Mouse (Mus musculus) erythroblast, embryonic 14.5 days (primary cell): ENCODE data around the gene Slc38a9. TPM values are rescaled to one million over a fixed set of nuclear protein-coding genes. Genes with fewer than 3 reads are reported as not detected.

Experiments used
- H3K27me3 ChIP-seq: 2 replicates; pipeline ENCODE4 v1.6.1; 2012; ENCODE audit warnings: inconsistent platforms; ENCODE audit not compliant: control insufficient read depth
- H3K36me3 ChIP-seq: 2 replicates; pipeline ENCODE4 v1.6.1; 2012; ENCODE audit warnings: mild to moderate bottlenecking, inconsistent platforms; ENCODE audit not compliant: control insufficient read depth
- H3K4me1 ChIP-seq: 2 replicates; pipeline ENCODE4 v1.6.1; 2012; ENCODE audit warnings: inconsistent platforms; ENCODE audit not compliant: control insufficient read depth
- H3K4me3 ChIP-seq: replicated peaks from 2 replicates; pipeline ENCODE3; 2012; ENCODE audit warnings: moderate library complexity, mild to moderate bottlenecking, inconsistent platforms
- H3K9me3 ChIP-seq: 2 replicates; pipeline ENCODE4 v1.6.1; 2012; ENCODE audit warnings: low read length, inconsistent platforms, mixed read lengths; ENCODE audit not compliant: control insufficient read depth
- GATA1 ChIP-seq: IDR thresholded peaks from 2 replicates; pipeline ENCODE4 v1.6.1; 2012; ENCODE audit warnings: low read length, inconsistent platforms, mixed read lengths
- TAL1 ChIP-seq: IDR thresholded peaks from 3 replicates; pipeline ENCODE4 v1.6.1; 2012; ENCODE audit warnings: low read length, inconsistent platforms, mixed read lengths
- polyA plus RNA-seq: library from polyadenylated mRNA; stranded (reverse); fragments of >175 nt; gene quantifications from 2 replicates; pipeline ENCODE4 v1.2.3, GENCODE M21; 2012

Gene Slc38a9
- polyA plus RNA-seq, result 0.33 and 0.39 TPM in 2 replicates

GRCm38 (mm10) chr13:112660574-112661381 lies at the start of gene Slc38a9:
Gene Slc38a9 (plus strand): TSS chr13:112660751.
- H3K9me3 ChIP-seq, result no peaks in the 10 kb centered on the region
- H3K27me3 ChIP-seq, result no peaks in the 10 kb centered on the region
- peak within 1 kb of the TSS; percentile 82 for H3K4me3 ChIP-seq
- H3K36me3 ChIP-seq, result peaks cover 7% of the 10 kb centered on the region
- no peak for TF ChIP-seq GATA1
- TF ChIP-seq TAL1, result no peak
- peaks cover 30% of the 10 kb centered on the region for H3K4me1 ChIP-seq

- no peak overlapping the region for H3K4me3 ChIP-seq
- TF ChIP-seq TAL1 (no peak), GATA1 (no peak)
- H3K4me1 ChIP-seq, result no peaks in the 10 kb centered on the region; the same call in 1 of the 2 replicates
Measured at GRCm38 (mm10) chr13:112621592-112621991, 39.0 kb upstream of the Slc38a9 start.

GRCm38 (mm10) chr13:112623656-112624055 lies 36.9 kb upstream of the Slc38a9 start:
- Histone ChIP-seq H3K36me3 (no peaks in the 10 kb centered on the region), H3K9me3 (no peaks in the 10 kb centered on the region), H3K4me3 (no peak overlapping the region), H3K27me3 (no peaks in the 10 kb centered on the region), H3K4me1 (no peaks in the 10 kb centered on the region; the same call in 1 of the 2 replicates)
- TF ChIP-seq GATA1 (no peak), TAL1 (no peak)

More at GRCm38 (mm10) chr13:112621592-112621991, 39.0 kb upstream of the Slc38a9 start:
- no peaks in the 10 kb centered on the region for H3K36me3 ChIP-seq
- H3K9me3 ChIP-seq, result no peaks in the 10 kb centered on the region
- H3K27me3 ChIP-seq, result no peaks in the 10 kb centered on the region

GRCm38 (mm10) chr13:112624622-112625021 lies 35.9 kb upstream of the Slc38a9 start:
- Histone ChIP-seq H3K9me3 (no peaks in the 10 kb centered on the region), H3K36me3 (no peaks in the 10 kb centered on the region), H3K27me3 (no peaks in the 10 kb centered on the region), H3K4me3 (no peak overlapping the region), H3K4me1 (no peaks in the 10 kb centered on the region; the same call in 1 of the 2 replicates)
- TF ChIP-seq TAL1, result no peak
- TF ChIP-seq GATA1, result no peak

GRCm38 (mm10) chr13:112625566-112625965 lies 35.0 kb upstream of the Slc38a9 start:
- no peaks in the 10 kb centered on the region; the same call in 1 of the 2 replicates for H3K4me1 ChIP-seq
- no peak overlapping the region for H3K4me3 ChIP-seq
- H3K27me3 ChIP-seq, result no peaks in the 10 kb centered on the region
- TF ChIP-seq TAL1 (no peak), GATA1 (no peak)
- H3K9me3 ChIP-seq, result no peaks in the 10 kb centered on the region
- H3K36me3 ChIP-seq, result no peaks in the 10 kb centered on the region

- TF ChIP-seq GATA1 (no peak), TAL1 (no peak)
- Histone ChIP-seq H3K27me3 (no peaks in the 10 kb centered on the region), H3K36me3 (no peaks in the 10 kb centered on the region), H3K9me3 (no peaks in the 10 kb centered on the region), H3K4me1 (peaks cover 22% of the 10 kb centered on the region), H3K4me3 (no peak overlapping the region)
Measured at GRCm38 (mm10) chr13:112635174-112635837, 25.2 kb upstream of the Slc38a9 start.

GRCm38 (mm10) chr13:112636498-112636897 lies 24.1 kb upstream of the Slc38a9 start:
- H3K27me3 ChIP-seq, result no peaks in the 10 kb centered on the region
- H3K4me1 ChIP-seq, result peaks cover 25% of the 10 kb centered on the region

GRCm38 (mm10) chr13:112639111-112639510 lies 21.4 kb upstream of the Slc38a9 start:
- Histone ChIP-seq H3K27me3 (no peaks in the 10 kb centered on the region), H3K4me3 (no peak overlapping the region), H3K4me1 (peaks cover 35% of the 10 kb centered on the region), H3K36me3 (no peaks in the 10 kb centered on the region), H3K9me3 (no peaks in the 10 kb centered on the region)
- no peak for TF ChIP-seq GATA1
- TF ChIP-seq TAL1, result no peak

More at GRCm38 (mm10) chr13:112636498-112636897, 24.1 kb upstream of the Slc38a9 start:
- H3K4me3 ChIP-seq, result no peak overlapping the region
- TF ChIP-seq TAL1 (no peak), GATA1 (no peak)
- H3K36me3 ChIP-seq, result no peaks in the 10 kb centered on the region
- H3K9me3 ChIP-seq, result no peaks in the 10 kb centered on the region

- Histone ChIP-seq H3K36me3 (no peaks in the 10 kb centered on the region), H3K9me3 (no peaks in the 10 kb centered on the region), H3K27me3 (no peaks in the 10 kb centered on the region), H3K4me3 (no peak overlapping the region), H3K4me1 (peaks cover 44% of the 10 kb centered on the region)
- no peak for TF ChIP-seq GATA1
- no peak for TF ChIP-seq TAL1
Measured at GRCm38 (mm10) chr13:112642897-112643296, 17.7 kb upstream of the Slc38a9 start.
